ENCODE assay signal across 19 mouse cellular contexts in the genomic region with DNA sequence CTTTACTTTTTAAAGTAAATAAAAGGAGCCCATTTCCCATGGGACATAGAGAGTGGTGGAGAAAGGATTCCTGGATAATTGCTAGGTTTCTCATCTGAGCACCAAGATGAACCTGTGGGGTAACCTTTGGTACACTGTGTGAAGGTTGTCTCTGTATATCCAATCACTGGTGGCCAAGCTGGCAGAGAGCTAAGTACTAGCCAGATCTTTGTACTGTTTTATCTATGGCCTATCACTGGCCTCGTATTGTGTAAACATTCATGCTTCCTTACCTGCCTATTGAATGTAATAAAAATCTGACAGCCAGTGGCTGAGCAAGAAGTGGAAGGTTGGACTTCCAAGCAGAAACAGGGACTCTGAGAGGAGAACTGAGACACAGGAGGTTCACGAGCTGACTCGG.
"Had no signal": no experiment of that assay in that cellular context is flagged by ENCODE, and none has a peak within 500 bp of the region (broad histone marks: within the 10 kb centered on the region; RNA-seq: fewer than 3 reads in every experiment).

No protein-coding gene starts in this region.

- DNase-seq: liver, postnatal 0 days; lung, adult 2 months; lung, postnatal 14 days; lung, postnatal 36 days; retina, postnatal 1 day; right cerebral cortex, adult 18-20 months; right cerebral cortex, postnatal 25 days; right cerebral cortex, postnatal 4 days; thymus, adult 18-20 months; thymus, postnatal 14 days; thymus, postnatal 36 days had no signal

- H3K4me3 ChIP-seq: lung, embryonic 15.5 days; megakaryocyte, embryonic 14.5 days; midbrain, embryonic 13.5 days; midbrain, embryonic 15.5 days; neural tube, embryonic 12.5 days had no signal

- H3K27me3 ChIP-seq: lung, embryonic 15.5 days; midbrain, embryonic 13.5 days; midbrain, embryonic 15.5 days; neural tube, embryonic 12.5 days had no signal

- H3K36me3 ChIP-seq: lung, embryonic 15.5 days; midbrain, embryonic 13.5 days; midbrain, embryonic 15.5 days; neural tube, embryonic 12.5 days had no signal

- H3K9me3 ChIP-seq: lung, embryonic 15.5 days; megakaryocyte, embryonic 14.5 days; midbrain, embryonic 13.5 days; midbrain, embryonic 15.5 days; neural tube, embryonic 12.5 days had no signal

- ATAC-seq: liver, postnatal 0 days; lung, postnatal 0 days; midbrain, embryonic 13.5 days; midbrain, embryonic 15.5 days had no signal

- H3K4me2 ChIP-seq: lung, embryonic 15.5 days; midbrain, embryonic 11.5 days; midbrain, embryonic 13.5 days; midbrain, embryonic 15.5 days; neural tube, embryonic 12.5 days had no signal

- H3K27ac ChIP-seq: lung, embryonic 15.5 days; macrophage; midbrain, embryonic 13.5 days; midbrain, embryonic 15.5 days; neural tube, embryonic 12.5 days had no signal

- H3K4me1 ChIP-seq: lung, embryonic 15.5 days; midbrain, embryonic 13.5 days; midbrain, embryonic 15.5 days; neural tube, embryonic 12.5 days had no signal

- H3K9ac ChIP-seq: liver, postnatal 0 days; lung, embryonic 15.5 days; midbrain, embryonic 13.5 days; midbrain, embryonic 15.5 days; neural tube, embryonic 12.5 days had no signal
